Mouse (Mus musculus): ENCODE results near the gene Scn4a.
A peak's percentile ranks its signal among the peaks of the same experiment; 100 is the strongest.

The Scn4a gene

DNA sequence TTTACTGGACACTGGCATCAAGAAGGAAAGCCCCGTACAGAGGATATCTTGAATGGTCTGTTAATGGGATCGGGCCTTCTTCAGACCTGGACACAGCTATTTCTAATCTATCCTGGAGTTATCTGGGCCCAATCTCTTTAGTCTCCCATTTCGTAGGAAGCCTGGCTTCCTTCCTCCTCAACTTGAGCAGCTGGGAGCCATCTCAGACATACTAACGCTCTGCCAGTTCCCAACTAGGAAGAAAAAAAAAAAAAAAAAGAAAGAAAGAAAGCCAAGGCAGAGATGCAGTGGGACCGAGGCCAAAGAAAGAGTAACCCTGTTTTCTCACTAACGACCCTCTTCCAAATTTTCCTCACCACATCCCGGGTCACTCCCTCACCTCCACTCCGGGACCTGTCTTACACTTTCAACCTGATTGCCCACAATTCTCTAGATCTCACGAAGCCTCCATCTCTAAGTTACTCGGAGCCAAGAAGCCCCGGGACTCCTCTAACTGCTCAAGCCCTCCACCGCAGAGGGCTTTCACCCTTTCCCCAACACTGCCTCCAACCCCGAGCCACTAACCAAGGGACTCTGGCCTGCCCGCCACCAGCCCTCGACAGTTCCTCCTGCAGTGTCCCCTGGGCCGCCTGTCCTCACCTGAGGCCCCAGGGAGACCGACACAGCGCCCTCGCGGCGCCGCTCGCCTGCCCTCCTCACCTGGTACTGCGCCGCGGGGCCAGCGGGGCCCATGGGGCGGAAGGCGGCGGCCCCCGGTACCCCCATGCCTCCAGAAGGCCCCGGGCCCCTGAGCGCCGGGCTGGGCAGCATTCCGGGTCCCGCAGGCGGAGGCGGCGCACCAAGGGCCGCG is 81.1 kb downstream of the Scn4a start:
- DNase-seq = no peak

DNA sequence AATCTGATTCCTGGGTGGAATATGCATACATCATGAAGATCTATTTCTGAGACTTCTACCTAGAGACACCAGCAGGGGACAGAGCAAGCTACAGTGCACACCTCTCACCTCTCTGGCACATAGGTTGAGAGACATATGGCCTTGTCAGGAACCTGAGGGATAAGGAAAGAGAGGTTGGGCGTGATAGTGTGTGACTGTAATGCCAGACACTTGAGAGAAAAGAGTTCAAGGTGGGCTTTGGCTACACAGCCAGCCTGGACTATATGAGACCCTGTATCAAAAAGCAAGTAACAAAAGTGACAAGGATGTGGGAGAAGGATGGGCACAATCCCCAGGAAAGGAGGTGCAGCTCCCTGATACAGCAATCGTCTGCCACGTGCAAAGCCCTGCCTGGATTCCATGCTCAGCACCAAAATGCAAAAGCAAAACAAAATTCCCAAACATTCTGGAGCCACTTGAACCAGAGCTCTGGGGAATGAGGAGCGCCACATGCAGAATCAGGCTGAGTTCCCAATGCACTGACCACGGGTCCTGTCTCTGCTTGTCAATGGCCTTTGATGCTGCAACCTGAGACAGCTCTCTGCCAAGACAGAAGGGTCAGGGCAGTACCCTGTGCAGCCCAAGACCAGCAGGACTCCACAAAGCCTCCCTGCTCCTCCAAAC is 81.8 kb downstream of the Scn4a start:
- no peak for DNase-seq

DNA sequence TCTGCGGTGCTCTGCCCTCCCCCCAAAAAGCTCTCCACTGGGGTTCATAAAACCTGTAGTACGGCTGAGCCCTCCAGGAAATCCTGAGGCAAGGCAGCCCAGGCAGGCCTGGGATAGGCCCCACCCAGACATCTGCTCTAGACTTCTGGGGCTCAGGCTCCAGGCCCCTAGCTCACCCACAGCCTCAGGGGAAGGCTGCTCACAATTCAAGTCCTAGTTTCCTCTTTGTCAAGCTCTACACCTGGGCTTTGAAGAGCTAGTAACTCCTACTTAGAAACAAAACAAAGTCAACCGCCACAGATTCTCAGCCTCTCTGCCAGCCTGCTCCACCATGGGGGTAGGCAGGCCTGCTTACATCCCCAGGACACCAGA is 84.0 kb downstream of the Scn4a start:
- DNase-seq = peak; percentile 77
